Mouse (Mus musculus): ENCODE results near the gene Grin3b. TPM values are rescaled to one million over a fixed set of nuclear protein-coding genes. Genes with fewer than 3 reads are reported as not detected.
A peak's percentile ranks its signal among the peaks of the same experiment; 100 is the strongest.

Gene Grin3b
- total RNA-seq, 1 experiment = 0.36 TPM

DNA sequence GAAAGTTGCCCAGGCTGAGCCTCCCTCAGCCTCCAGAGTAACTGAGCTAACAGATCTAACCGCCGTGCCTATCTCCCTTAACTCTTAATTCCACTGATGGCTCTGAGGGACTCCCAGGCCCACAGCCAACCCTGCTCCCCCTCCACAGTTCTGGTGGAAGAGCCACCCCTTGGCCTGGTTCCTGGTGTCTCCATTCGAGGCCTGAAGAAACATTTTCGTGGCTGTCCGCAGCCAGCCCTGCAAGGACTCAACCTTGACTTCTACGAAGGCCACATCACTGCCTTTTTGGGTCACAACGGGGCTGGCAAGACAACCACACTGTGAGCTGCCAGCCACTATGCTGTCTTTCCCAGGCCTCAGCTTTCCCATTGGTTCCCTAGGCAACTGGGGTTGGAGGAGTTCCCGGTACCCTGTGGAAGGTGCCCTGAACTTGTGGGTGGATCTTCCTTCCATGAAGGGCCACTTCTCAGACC is 33.8 kb downstream of the Grin3b start:
- Histone ChIP-seq H3K9ac (ENCODE audit: insufficient read depth, low read depth, low read length, poor library complexity, severe bottlenecking) (no peak overlapping the region), H3K4me1 (ENCODE audit: control insufficient read depth in 2 of 2, insufficient read depth in 2 of 2, low read length in 2 of 2, poor library complexity in 1 of 2) (peaks cover 10 to 20% of the 10 kb centered on the region in 2 experiments), H3K27ac (ENCODE audit: insufficient read depth, low read depth, low read length, poor library complexity, severe bottlenecking) (no peak overlapping the region), H3K36me3 (ENCODE audit: control insufficient read depth, insufficient read depth, low read length, poor library complexity, severe bottlenecking) (peaks cover 6% of the 10 kb centered on the region; the same call in 1 of the 2 replicates), H3K4me3 (ENCODE audit: insufficient read depth in 1 of 2, low read depth in 1 of 2, low read length in 2 of 2, poor library complexity in 1 of 2, severe bottlenecking in 1 of 2) (no peak overlapping the region), H3K9me3 (ENCODE audit: control insufficient read depth, insufficient read depth, low read depth, low read length) (no peaks in the 10 kb centered on the region)
- in situ Hi-C loops (cut with MboI; ENCODE audit: low sequenced_read_pairs in 2 of 2, unreplicated experiment in 2 of 2) = no loop called here
- no peak for DNase-seq (ENCODE audit: low read depth, low spot score)
- no peak for TF ChIP-seq ZNF384 (IDR thresholded peaks at IDR 0.05; ENCODE audit: low read depth, low read length)
- TF ChIP-seq ZC3H11A (IDR thresholded peaks at IDR 0.05; ENCODE audit: borderline replicate concordance, low read depth, low read length) = no peak
- TF ChIP-seq MAFK (IDR thresholded peaks at IDR 0.05; ENCODE audit: insufficient read depth, low read depth, low read length) = no peak
- no peak for TF ChIP-seq CHD2 (IDR thresholded peaks at IDR 0.05; ENCODE audit: low read depth, low read length)
- no peak for TF ChIP-seq HCFC1 (IDR thresholded peaks at IDR 0.05; ENCODE audit: borderline replicate concordance, insufficient read depth, low read length)

DNA sequence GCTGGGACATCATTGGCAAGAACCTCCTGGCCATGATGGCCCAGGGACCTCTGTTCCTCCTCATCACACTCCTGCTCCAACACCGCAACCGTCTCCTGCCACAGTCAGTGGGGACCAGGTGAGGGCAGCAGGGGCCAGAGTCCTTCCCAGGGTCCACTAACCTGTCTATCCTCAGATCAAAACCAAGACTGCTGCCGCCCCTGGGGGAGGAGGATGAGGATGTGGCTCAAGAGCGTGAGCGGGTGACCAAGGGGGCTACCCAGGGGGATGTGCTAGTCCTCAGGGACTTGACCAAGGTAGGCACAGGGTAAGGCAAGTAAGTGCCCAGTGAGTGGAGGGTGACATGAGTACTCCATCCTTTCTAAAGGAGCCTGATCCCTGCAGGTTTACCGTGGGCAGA is 41.2 kb downstream of the Grin3b start:
- in situ Hi-C loops (cut with MboI; ENCODE audit: low sequenced_read_pairs in 2 of 2, unreplicated experiment in 2 of 2) = no loop called here
- Histone ChIP-seq H3K4me3 (ENCODE audit: insufficient read depth in 1 of 2, low read depth in 1 of 2, low read length in 2 of 2, poor library complexity in 1 of 2, severe bottlenecking in 1 of 2) (no peak overlapping the region), H3K27ac (ENCODE audit: insufficient read depth, low read depth, low read length, poor library complexity, severe bottlenecking) (no peak overlapping the region), H3K36me3 (ENCODE audit: control insufficient read depth, insufficient read depth, low read length, poor library complexity, severe bottlenecking) (peaks cover 12% of the 10 kb centered on the region; the same call in 1 of the 2 replicates), H3K4me1 (ENCODE audit: control insufficient read depth in 2 of 2, insufficient read depth in 2 of 2, low read length in 2 of 2, poor library complexity in 1 of 2) (peaks cover 5 to 18% of the 10 kb centered on the region in 2 experiments; a peak in 3 of 4 replicates), H3K9me3 (ENCODE audit: control insufficient read depth, insufficient read depth, low read depth, low read length) (no peaks in the 10 kb centered on the region), H3K9ac (ENCODE audit: insufficient read depth, low read depth, low read length, poor library complexity, severe bottlenecking) (no peak overlapping the region)
- no peak for DNase-seq (ENCODE audit: low read depth, low spot score)
- TF ChIP-seq HCFC1 (IDR thresholded peaks at IDR 0.05; ENCODE audit: borderline replicate concordance, insufficient read depth, low read length) = no peak
- TF ChIP-seq MAFK (IDR thresholded peaks at IDR 0.05; ENCODE audit: insufficient read depth, low read depth, low read length) = no peak
- TF ChIP-seq CHD2 (IDR thresholded peaks at IDR 0.05; ENCODE audit: low read depth, low read length) = no peak
- TF ChIP-seq ZC3H11A (IDR thresholded peaks at IDR 0.05; ENCODE audit: borderline replicate concordance, low read depth, low read length) = no peak
- no peak for TF ChIP-seq ZNF384 (IDR thresholded peaks at IDR 0.05; ENCODE audit: low read depth, low read length)

DNA sequence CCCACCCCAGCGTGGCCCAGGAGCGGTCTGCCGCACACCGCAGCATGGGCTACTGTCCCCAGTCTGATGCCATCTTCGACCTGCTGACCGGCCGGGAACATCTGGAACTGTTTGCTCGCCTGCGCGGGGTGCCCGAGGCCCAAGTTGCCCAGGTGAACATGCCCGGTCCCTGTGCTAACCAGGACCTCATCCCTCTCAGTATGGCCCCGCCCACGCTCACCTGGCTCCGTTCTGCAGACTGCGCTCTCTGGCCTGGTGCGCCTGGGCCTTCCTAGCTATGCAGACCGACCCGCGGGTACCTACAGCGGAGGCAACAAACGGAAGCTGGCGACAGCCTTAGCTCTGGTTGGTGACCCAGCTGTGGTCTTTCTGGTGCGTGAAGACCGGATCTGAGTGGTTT is 43.1 kb downstream of the Grin3b start:
- TF ChIP-seq CHD2 (IDR thresholded peaks at IDR 0.05; ENCODE audit: low read depth, low read length) = no peak
- no peak for TF ChIP-seq ZNF384 (IDR thresholded peaks at IDR 0.05; ENCODE audit: low read depth, low read length)
- no peak for TF ChIP-seq MAFK (IDR thresholded peaks at IDR 0.05; ENCODE audit: insufficient read depth, low read depth, low read length)
- no peak for TF ChIP-seq HCFC1 (IDR thresholded peaks at IDR 0.05; ENCODE audit: borderline replicate concordance, insufficient read depth, low read length)
- no peak for TF ChIP-seq ZC3H11A (IDR thresholded peaks at IDR 0.05; ENCODE audit: borderline replicate concordance, low read depth, low read length)
- DNase-seq (ENCODE audit: low read depth, low spot score) = no peak
- Histone ChIP-seq H3K9ac (ENCODE audit: insufficient read depth, low read depth, low read length, poor library complexity, severe bottlenecking) (peak overlapping the region; percentile 8; the same call in 1 of the 2 replicates), H3K9me3 (ENCODE audit: control insufficient read depth, insufficient read depth, low read depth, low read length) (no peaks in the 10 kb centered on the region), H3K4me1 (ENCODE audit: control insufficient read depth in 2 of 2, insufficient read depth in 2 of 2, low read length in 2 of 2, poor library complexity in 1 of 2) (peaks cover 5 to 25% of the 10 kb centered on the region in 2 experiments; a peak in 3 of 4 replicates), H3K27ac (ENCODE audit: insufficient read depth, low read depth, low read length, poor library complexity, severe bottlenecking) (no peak overlapping the region), H3K36me3 (ENCODE audit: control insufficient read depth, insufficient read depth, low read length, poor library complexity, severe bottlenecking) (peaks cover 9% of the 10 kb centered on the region; the same call in 1 of the 2 replicates), H3K4me3 (ENCODE audit: insufficient read depth in 1 of 2, low read depth in 1 of 2, low read length in 2 of 2, poor library complexity in 1 of 2, severe bottlenecking in 1 of 2) (peak overlapping the region; percentile 22 to 36; a peak in 3 of 4 replicates)
- in situ Hi-C loops (cut with MboI; ENCODE audit: low sequenced_read_pairs in 2 of 2, unreplicated experiment in 2 of 2) = no loop called here

DNA sequence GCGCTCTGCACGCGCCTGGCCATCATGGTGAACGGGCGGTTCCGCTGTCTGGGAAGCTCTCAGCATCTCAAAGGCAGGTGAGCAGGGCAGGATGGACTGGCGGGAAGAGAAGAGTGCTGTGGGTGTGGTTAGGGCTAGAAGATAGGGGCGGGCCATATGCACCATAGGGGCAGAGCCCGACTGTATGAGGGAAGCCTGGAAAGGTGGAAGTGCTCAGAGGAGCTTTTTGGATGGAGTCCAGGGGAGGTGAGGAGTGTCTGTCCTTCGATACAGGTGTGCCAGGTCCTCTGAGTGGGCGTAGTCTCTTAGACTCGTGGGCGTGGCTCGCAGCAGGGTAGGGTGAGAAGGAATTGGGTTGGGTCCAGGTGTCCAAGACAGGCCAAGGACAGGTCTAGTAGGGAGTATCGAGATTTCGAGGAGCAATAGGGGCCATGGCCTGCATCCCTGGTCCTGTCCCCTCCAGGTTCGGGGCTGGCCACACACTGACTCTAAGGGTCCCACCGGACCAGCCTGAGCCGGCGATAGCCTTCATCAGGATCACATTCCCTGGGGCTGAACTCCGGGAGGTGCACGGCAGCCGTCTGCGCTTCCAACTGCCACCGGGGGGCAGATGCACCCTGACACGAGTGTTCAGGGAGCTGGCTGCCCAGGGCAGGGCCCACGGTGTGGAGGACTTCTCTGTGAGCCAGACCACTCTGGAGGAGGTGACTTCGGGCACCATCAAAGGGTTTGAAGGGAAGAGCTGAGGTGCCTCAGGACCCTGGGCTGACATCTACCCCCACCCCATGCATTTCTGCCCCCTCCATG is 44.2 kb downstream of the Grin3b start:
- Histone ChIP-seq H3K9ac (ENCODE audit: insufficient read depth, low read depth, low read length, poor library complexity, severe bottlenecking) (no peak overlapping the region), H3K9me3 (ENCODE audit: control insufficient read depth, insufficient read depth, low read depth, low read length) (no peaks in the 10 kb centered on the region), H3K4me1 (ENCODE audit: control insufficient read depth in 2 of 2, insufficient read depth in 2 of 2, low read length in 2 of 2, poor library complexity in 1 of 2) (peaks cover 5 to 28% of the 10 kb centered on the region in 2 experiments), H3K4me3 (ENCODE audit: insufficient read depth in 1 of 2, low read depth in 1 of 2, low read length in 2 of 2, poor library complexity in 1 of 2, severe bottlenecking in 1 of 2) (peak overlapping the region; percentile 22 to 36; a peak in 2 of 4 replicates), H3K27ac (ENCODE audit: insufficient read depth, low read depth, low read length, poor library complexity, severe bottlenecking) (no peak overlapping the region), H3K36me3 (ENCODE audit: control insufficient read depth, insufficient read depth, low read length, poor library complexity, severe bottlenecking) (peaks cover 6% of the 10 kb centered on the region; the same call in 1 of the 2 replicates)
- TF ChIP-seq CHD2 (IDR thresholded peaks at IDR 0.05; ENCODE audit: low read depth, low read length) (no peak), ZC3H11A (IDR thresholded peaks at IDR 0.05; ENCODE audit: borderline replicate concordance, low read depth, low read length) (no peak), ZNF384 (IDR thresholded peaks at IDR 0.05; ENCODE audit: low read depth, low read length) (no peak), MAFK (IDR thresholded peaks at IDR 0.05; ENCODE audit: insufficient read depth, low read depth, low read length) (no peak), HCFC1 (IDR thresholded peaks at IDR 0.05; ENCODE audit: borderline replicate concordance, insufficient read depth, low read length) (no peak)
- in situ Hi-C loops (cut with MboI; ENCODE audit: low sequenced_read_pairs in 2 of 2, unreplicated experiment in 2 of 2) = no loop called here
- no peak for DNase-seq (ENCODE audit: low read depth, low spot score)
